Mouse (Mus musculus) midbrain, embryonic 16.5 days (tissue): ENCODE results near the gene Nmnat3. TPM values are rescaled to one million over a fixed set of nuclear protein-coding genes. Genes with fewer than 3 reads are reported as not detected.

Experiments used
- ATAC-seq: fragments of 200-750 bp; cut with Nextera tagmentation; 2 replicates; pipeline ENCODE4 v1.8.0; 2017; ENCODE audit warnings: moderate TSS enrichment
- H3K27ac ChIP-seq: fragments of 300-500 bp; sonication (generic); 2 replicates; pipeline ENCODE4 v1.5.1; 2014; ENCODE audit warnings: mild to moderate bottlenecking, low read length, mixed read lengths
- H3K27me3 ChIP-seq: fragments of 300-500 bp; sonication (generic); 2 replicates; pipeline ENCODE4 v1.6.1; 2014; ENCODE audit warnings: low read depth, low read length, mixed read lengths; ENCODE audit not compliant: control insufficient read depth, insufficient read depth
- H3K36me3 ChIP-seq: fragments of 300-500 bp; sonication (generic); 2 replicates; pipeline ENCODE4 v1.6.1; 2014; ENCODE audit warnings: mild to moderate bottlenecking, low read length, moderate library complexity, mixed read lengths; ENCODE audit not compliant: control insufficient read depth, insufficient read depth
- H3K4me1 ChIP-seq: fragments of 300-500 bp; sonication (generic); 2 replicates; pipeline ENCODE4 v1.6.1; 2014; ENCODE audit warnings: mild to moderate bottlenecking, low read length, mixed read lengths; ENCODE audit not compliant: control insufficient read depth, insufficient read depth
- H3K4me2 ChIP-seq: fragments of 300-500 bp; sonication (generic); 2 replicates; pipeline ENCODE4 v1.6.1; 2014; ENCODE audit warnings: mild to moderate bottlenecking, low read length, mixed read lengths
- H3K4me3 ChIP-seq: fragments of 300-500 bp; sonication (generic); 2 replicates; pipeline ENCODE4 v1.5.1; 2014; ENCODE audit warnings: low read depth, mild to moderate bottlenecking, low read length, moderate library complexity, mixed read lengths
- H3K9ac ChIP-seq: fragments of 300-500 bp; sonication (generic); 2 replicates; pipeline ENCODE4 v1.6.1; 2014; ENCODE audit warnings: low read depth, low read length, mixed read lengths
- H3K9me3 ChIP-seq: fragments of 300-500 bp; sonication (generic); replicated peaks from 2 replicates; pipeline ENCODE4 v1.6.1; 2014; ENCODE audit warnings: mild to moderate bottlenecking, low read length, mixed read lengths; ENCODE audit not compliant: control insufficient read depth, poor library complexity, severe bottlenecking
- WGBS: fragments of 180-500 bp; shearing (Covaris S2); extraction: QIAGEN DNeasy Blood & Tissue Kit; methylation state at CpG from one replicate; pipeline ENCODE4 v1.1.7; 2014; 5-methylcytosine and 5-hydroxymethylcytosine counted together
- polyA plus RNA-seq: library from polyadenylated mRNA; unstranded; fragments of >200 nt; fragmentation: Nextera tagmentation; extraction: Ambion mirVana; gene quantifications from 2 replicates; pipeline ENCODE4 v1.2.1, GENCODE M21; 2015

The Nmnat3 gene
- polyA plus RNA-seq, 1 experiment from 2014 or later = 0.98 TPM

DNA sequence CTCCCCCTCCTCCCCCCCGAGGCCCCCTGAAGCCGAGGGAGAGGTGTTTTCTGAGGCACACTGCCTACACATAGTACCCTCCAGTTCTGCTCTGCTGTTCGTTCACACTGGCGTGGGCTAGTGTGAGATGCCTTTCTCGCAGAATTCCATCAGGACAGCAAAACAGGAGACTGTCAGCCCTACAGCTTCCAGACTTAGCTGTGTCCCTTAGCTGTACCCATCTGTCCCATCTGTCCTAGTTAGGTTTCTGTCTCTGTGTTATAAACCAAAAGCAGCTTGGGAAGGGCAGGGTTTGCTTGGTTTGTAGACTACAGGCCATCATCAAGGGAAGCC, 101.4 kb downstream of the Nmnat3 start:
- H3K27me3 ChIP-seq = no peaks in the 10 kb centered on the region
- no peak overlapping the region for H3K27ac ChIP-seq
- no peak overlapping the region for H3K4me2 ChIP-seq
- no peaks in the 10 kb centered on the region for H3K9me3 ChIP-seq
- H3K9ac ChIP-seq = no peak overlapping the region
- H3K4me1 ChIP-seq = no peaks in the 10 kb centered on the region
- H3K36me3 ChIP-seq = no peaks in the 10 kb centered on the region
- H3K4me3 ChIP-seq = no peak overlapping the region
- WGBS = 88% methylated on average over 5 of the region's 5 CpGs
- ATAC-seq = no peak

DNA sequence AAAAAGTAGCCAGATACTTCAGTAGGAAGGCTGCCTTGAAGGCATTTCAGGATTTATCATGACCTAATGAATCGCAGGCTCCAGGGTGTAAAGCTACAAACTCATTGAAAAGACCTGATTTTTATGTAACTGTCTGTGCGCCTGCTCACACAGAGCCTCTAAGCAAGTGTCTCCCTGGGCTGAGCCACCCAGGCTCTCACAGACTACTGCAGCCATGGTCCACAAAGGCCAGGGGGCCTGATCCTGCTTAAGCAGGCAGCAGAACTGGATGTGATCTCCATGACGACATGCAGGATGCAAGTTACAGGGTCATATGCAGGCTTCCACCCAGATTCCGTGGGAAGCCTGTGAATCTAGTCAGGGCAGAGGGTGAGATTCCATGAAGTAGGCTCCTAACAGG, 106.3 kb downstream of the Nmnat3 start:
- H3K9ac ChIP-seq = no peak overlapping the region
- H3K4me3 ChIP-seq = no peak overlapping the region
- H3K9me3 ChIP-seq = no peaks in the 10 kb centered on the region
- ATAC-seq = no peak
- H3K4me2 ChIP-seq = no peak overlapping the region
- H3K27me3 ChIP-seq = no peaks in the 10 kb centered on the region
- no peaks in the 10 kb centered on the region for H3K36me3 ChIP-seq
- no peak overlapping the region for H3K27ac ChIP-seq
- WGBS = 78% methylated on average over 4 of the region's 4 CpGs
- H3K4me1 ChIP-seq = no peaks in the 10 kb centered on the region

DNA sequence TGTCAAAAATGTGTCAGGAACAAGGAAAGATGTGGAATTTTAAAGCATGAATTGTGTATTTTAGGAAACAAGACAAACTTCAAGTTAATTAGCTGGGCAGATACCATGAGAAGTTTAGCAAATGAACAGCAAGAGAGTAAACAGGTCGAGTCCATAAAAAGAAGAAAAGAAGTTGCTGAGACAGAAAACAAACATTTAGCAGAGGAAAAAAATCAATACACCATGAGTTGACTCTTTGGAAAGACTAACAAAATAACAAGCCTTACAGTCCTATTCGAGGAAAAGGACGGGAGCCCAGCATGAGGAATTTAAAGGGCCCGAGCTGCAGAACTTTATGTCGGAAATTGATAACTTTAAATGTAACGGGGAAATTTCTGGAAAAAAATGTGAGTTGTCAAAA, 110.0 kb downstream of the Nmnat3 start:
- Histone ChIP-seq H3K36me3 (no peaks in the 10 kb centered on the region), H3K4me1 (no peaks in the 10 kb centered on the region), H3K9ac (no peak overlapping the region), H3K9me3 (no peaks in the 10 kb centered on the region), H3K27ac (no peak overlapping the region), H3K27me3 (no peaks in the 10 kb centered on the region), H3K4me3 (no peak overlapping the region), H3K4me2 (no peak overlapping the region)
- ATAC-seq = no peak
- 89% methylated on average over 6 of the region's 6 CpGs for WGBS

GRCm38 (mm10) chr9:98397866-98398265, 110.6 kb downstream of the Nmnat3 start:
- no peak overlapping the region for H3K9ac ChIP-seq
- H3K36me3 ChIP-seq = no peaks in the 10 kb centered on the region
- no peaks in the 10 kb centered on the region for H3K9me3 ChIP-seq
- H3K4me3 ChIP-seq = no peak overlapping the region
- H3K4me1 ChIP-seq = no peaks in the 10 kb centered on the region
- no peaks in the 10 kb centered on the region for H3K27me3 ChIP-seq
- ATAC-seq = no peak
- H3K4me2 ChIP-seq = no peak overlapping the region
- no peak overlapping the region for H3K27ac ChIP-seq
- WGBS = 86% methylated on average over 3 of the region's 3 CpGs

DNA sequence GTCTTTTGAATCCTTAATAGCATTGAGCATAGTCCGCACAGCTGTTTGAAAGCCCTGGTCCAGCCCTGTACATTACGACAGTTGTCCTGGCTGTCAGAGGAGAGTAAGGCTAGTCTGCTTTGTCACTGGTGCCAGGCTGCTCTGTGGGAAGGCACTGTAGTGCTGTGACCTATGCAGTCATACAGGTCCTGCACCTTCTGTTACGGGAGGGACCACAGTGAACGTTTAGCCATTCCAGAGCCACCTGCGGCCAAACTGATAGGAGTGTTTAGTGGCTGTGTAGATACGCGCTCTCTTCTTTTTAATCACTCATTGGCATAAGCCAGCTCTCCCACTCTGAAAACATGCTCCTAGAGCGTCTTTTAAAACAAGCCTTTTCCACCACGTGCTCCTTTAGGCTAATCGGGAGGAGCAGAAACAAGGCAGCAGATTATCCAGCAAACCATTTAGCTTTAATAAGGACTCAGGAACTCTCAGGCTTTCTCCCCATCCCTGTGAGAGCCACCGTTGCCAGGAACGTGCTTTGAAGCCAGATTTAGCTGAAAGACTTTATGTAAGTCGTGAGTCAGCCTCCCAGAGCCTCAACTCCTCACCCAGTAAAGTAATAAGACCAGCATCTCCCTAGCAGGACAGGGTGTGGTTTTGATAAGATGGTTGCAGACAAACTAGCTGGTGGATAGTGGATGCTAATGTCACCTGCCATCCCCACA, 113.1 kb downstream of the Nmnat3 start:
- WGBS = 52% methylated on average over 13 of the region's 13 CpGs
- Histone ChIP-seq H3K4me1 (no peaks in the 10 kb centered on the region), H3K9me3 (no peaks in the 10 kb centered on the region)

GRCm38 (mm10) chr9:98401611-98402010, 114.4 kb downstream of the Nmnat3 start:
- no peak for ATAC-seq

More for the DNA sequence above, 113.1 kb downstream of the Nmnat3 start:
- Histone ChIP-seq H3K27me3 (no peaks in the 10 kb centered on the region), H3K4me3 (no peak overlapping the region), H3K27ac (no peak overlapping the region), H3K36me3 (no peaks in the 10 kb centered on the region), H3K9ac (no peak overlapping the region), H3K4me2 (no peak overlapping the region)
- no peak for ATAC-seq

GRCm38 (mm10) chr9:98407771-98408170, 120.5 kb downstream of the Nmnat3 start:
- H3K27me3 ChIP-seq = no peaks in the 10 kb centered on the region
- 66% methylated on average over 12 of the region's 12 CpGs for WGBS
- H3K9ac ChIP-seq = no peak overlapping the region
- ATAC-seq = no peak
- H3K4me2 ChIP-seq = no peak overlapping the region
- H3K9me3 ChIP-seq = no peaks in the 10 kb centered on the region
- no peak overlapping the region for H3K4me3 ChIP-seq
- H3K36me3 ChIP-seq = no peaks in the 10 kb centered on the region
- no peaks in the 10 kb centered on the region for H3K4me1 ChIP-seq
- H3K27ac ChIP-seq = no peak overlapping the region

More at GRCm38 (mm10) chr9:98401611-98402010, 114.4 kb downstream of the Nmnat3 start:
- no peaks in the 10 kb centered on the region for H3K9me3 ChIP-seq
- no peak overlapping the region for H3K4me3 ChIP-seq
- H3K9ac ChIP-seq = no peak overlapping the region
- no peak overlapping the region for H3K27ac ChIP-seq
- H3K36me3 ChIP-seq = no peaks in the 10 kb centered on the region
- WGBS = 85% methylated on average over 5 of the region's 5 CpGs
- H3K4me2 ChIP-seq = no peak overlapping the region
- H3K27me3 ChIP-seq = no peaks in the 10 kb centered on the region
- no peaks in the 10 kb centered on the region for H3K4me1 ChIP-seq

DNA sequence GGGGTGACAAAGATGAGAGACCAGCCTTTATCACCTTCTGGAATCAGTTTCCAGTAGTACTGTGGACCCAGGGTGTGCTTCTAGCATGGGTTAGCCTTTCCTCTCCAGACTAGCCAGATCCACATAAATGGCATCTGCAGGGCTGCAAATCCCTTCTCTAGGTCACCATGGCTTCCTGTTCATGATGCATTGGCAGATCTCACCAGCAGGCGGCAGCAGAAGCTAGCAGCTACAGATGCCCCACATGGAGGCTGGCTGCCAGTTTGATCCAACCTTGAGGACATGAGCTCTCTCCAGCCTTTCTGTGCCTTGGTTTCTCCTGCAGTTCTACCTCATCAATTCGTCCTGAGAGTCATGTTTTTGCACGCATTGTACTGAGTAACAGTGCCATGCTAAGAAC, 121.9 kb downstream of the Nmnat3 start:
- Histone ChIP-seq H3K4me1 (no peaks in the 10 kb centered on the region), H3K27me3 (no peaks in the 10 kb centered on the region), H3K9ac (no peak overlapping the region), H3K27ac (no peak overlapping the region), H3K9me3 (no peaks in the 10 kb centered on the region), H3K4me2 (no peak overlapping the region), H3K36me3 (no peaks in the 10 kb centered on the region), H3K4me3 (no peak overlapping the region)
- ATAC-seq = no peak
- 21% methylated on average over 3 of the region's 3 CpGs for WGBS

GRCm38 (mm10) chr9:98415427-98415826, 128.2 kb downstream of the Nmnat3 start:
- no peaks in the 10 kb centered on the region for H3K27me3 ChIP-seq
- H3K4me1 ChIP-seq = no peaks in the 10 kb centered on the region
- H3K9ac ChIP-seq = no peak overlapping the region
- no peak for ATAC-seq
- no peaks in the 10 kb centered on the region; the same call in 1 of the 2 replicates for H3K9me3 ChIP-seq
- WGBS = 79% methylated on average over 4 of the region's 4 CpGs
- H3K4me2 ChIP-seq = no peak overlapping the region
- H3K27ac ChIP-seq = no peak overlapping the region
- no peak overlapping the region for H3K4me3 ChIP-seq
- no peaks in the 10 kb centered on the region for H3K36me3 ChIP-seq
